Mouse (Mus musculus): ENCODE measurements around the gene Mmgt2. TPM values are rescaled to one million over a fixed set of nuclear protein-coding genes. Genes with fewer than 3 reads are reported as not detected.
A peak's percentile ranks its signal among the peaks of the same experiment; 100 is the strongest.

Mmgt2 gene
- polyA plus RNA-seq (2016; fragmentation: Nextera tagmentation; extraction: Ambion mirVana) = 38.6 and 39.0 TPM in 2 replicates

- peaks cover 56% of the 10 kb centered on the region for H3K4me1 ChIP-seq
- no peaks in the 10 kb centered on the region for H3K27me3 ChIP-seq (ENCODE audit: poor library complexity, severe bottlenecking)
- H3K27ac ChIP-seq = peak within 1 kb of the TSS; percentile 94
- peak; percentile 97 for DNase-seq (ENCODE audit: extremely low spot score, low spot score)
- H3K4me3 ChIP-seq = peak within 1 kb of the TSS; percentile 86
- under 1% methylated on average over 41 of the region's 53 CpGs for WGBS
- H3K36me3 ChIP-seq (replicated peaks) = peaks cover 44% of the 10 kb centered on the region
- H3K9me3 ChIP-seq = no peaks in the 10 kb centered on the region
Observed at GRCm38 (mm10) chr11:62648591-62649391, at the start of gene Mmgt2. Gene Mmgt2, plus strand, starts transcription at chr11:62648664.

GRCm38 (mm10) chr11:62601732-62602618 is 46.5 kb upstream of the Mmgt2 start:
- 14% methylated on average over 17 of the region's 17 CpGs for WGBS
- H3K36me3 ChIP-seq (replicated peaks) = peaks cover 41% of the 10 kb centered on the region
- no peak for DNase-seq (ENCODE audit: extremely low spot score, low spot score)
- no peaks in the 10 kb centered on the region for H3K9me3 ChIP-seq
- peak overlapping the region; percentile 91 for H3K4me3 ChIP-seq
- no peaks in the 10 kb centered on the region for H3K27me3 ChIP-seq (ENCODE audit: poor library complexity, severe bottlenecking)
- peak overlapping the region; percentile 99 for H3K27ac ChIP-seq
- H3K4me1 ChIP-seq = peaks cover 35% of the 10 kb centered on the region

- DNase-seq (ENCODE audit: extremely low spot score, low spot score) = peak; percentile 95
- H3K4me3 ChIP-seq = peak overlapping the region; percentile 91
- H3K27me3 ChIP-seq (ENCODE audit: poor library complexity, severe bottlenecking) = no peaks in the 10 kb centered on the region
- no peaks in the 10 kb centered on the region for H3K9me3 ChIP-seq
- peak overlapping the region; percentile 99 for H3K27ac ChIP-seq
- H3K36me3 ChIP-seq (replicated peaks) = peaks cover 48% of the 10 kb centered on the region
- WGBS = under 1% methylated on average over 58 of the region's 58 CpGs
- H3K4me1 ChIP-seq = peaks cover 35% of the 10 kb centered on the region
Observed at GRCm38 (mm10) chr11:62602619-62603311, 45.7 kb upstream of the Mmgt2 start.

DNA sequence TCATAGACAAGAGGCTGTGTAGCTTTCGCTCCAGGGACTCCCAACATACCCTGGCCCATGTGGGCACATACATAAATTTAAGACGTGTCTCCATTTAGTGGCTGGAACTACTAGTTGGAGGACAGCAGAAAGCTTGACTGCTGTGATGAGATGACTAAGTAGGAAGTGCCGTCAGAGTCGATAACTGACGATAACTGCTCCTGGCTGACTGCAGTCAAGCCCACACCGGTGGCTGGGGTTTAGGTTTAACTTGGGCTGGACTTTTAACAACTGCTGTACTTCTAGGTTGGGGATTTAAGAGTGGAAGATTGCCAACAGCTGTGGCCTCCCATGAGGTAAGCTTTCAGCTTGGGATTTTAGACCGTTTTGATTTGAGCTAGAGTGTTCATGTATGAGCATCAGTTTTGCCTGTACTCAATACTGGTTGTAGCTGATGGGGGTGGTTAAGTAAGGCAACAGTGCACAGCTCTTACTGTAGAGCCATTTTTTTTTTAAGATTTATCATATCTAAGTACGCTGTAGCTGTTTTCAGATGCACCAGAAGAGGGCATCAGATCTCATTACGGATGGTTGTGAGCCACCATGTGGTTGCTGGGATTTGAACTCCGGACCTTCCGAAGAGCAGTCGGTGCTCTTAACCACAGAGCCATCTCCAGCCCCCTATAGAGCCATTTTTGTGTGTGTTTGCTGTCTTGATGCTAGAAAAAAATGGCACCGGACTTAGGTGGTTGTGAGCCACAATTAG is 45.0 kb upstream of the Mmgt2 start:
- under 1% methylated on average over 13 of the region's 13 CpGs for WGBS
- DNase-seq (ENCODE audit: extremely low spot score, low spot score) = no peak
- Histone ChIP-seq H3K4me3 (peak overlapping the region; percentile 91), H3K9me3 (no peaks in the 10 kb centered on the region), H3K27me3 (ENCODE audit: poor library complexity, severe bottlenecking) (no peaks in the 10 kb centered on the region), H3K36me3 (replicated peaks) (peaks cover 56% of the 10 kb centered on the region), H3K27ac (peak overlapping the region; percentile 99), H3K4me1 (peaks cover 32% of the 10 kb centered on the region)

DNA sequence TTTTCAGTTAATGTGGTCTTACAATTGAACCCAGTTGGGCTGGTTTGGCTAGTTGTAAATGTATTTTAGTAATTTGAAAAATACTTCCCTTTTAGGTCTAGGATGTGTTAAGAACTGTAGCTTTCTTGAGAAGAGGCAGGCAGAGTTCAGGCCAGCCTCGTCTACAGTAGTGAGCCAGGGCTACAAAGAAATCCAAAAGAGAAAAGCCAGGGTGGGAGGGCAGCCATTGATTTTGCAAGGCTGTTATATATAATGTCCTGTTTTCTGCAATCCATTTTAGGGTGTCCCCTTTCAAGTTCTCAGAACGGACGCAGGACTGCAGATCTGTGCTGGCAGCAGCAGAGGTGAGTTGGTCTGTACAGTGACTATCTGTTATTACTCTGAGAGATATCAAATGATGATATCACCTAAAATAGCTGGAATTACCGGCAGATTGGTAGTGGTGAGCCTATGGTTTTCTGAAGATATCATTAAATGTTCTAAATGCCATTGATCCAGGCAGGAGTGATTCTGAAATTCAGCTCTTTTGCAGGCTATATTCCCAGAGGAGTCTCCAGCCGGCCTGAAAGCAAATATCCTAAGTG is 44.2 kb upstream of the Mmgt2 start:
- no peaks in the 10 kb centered on the region for H3K27me3 ChIP-seq (ENCODE audit: poor library complexity, severe bottlenecking)
- H3K4me1 ChIP-seq = peaks cover 32% of the 10 kb centered on the region
- WGBS = 22% methylated on average over 5 of the region's 5 CpGs
- H3K36me3 ChIP-seq (replicated peaks) = peaks cover 63% of the 10 kb centered on the region
- H3K4me3 ChIP-seq = peak overlapping the region; percentile 91
- peak overlapping the region; percentile 99 for H3K27ac ChIP-seq
- no peak for DNase-seq (ENCODE audit: extremely low spot score, low spot score)
- no peaks in the 10 kb centered on the region for H3K9me3 ChIP-seq

DNA sequence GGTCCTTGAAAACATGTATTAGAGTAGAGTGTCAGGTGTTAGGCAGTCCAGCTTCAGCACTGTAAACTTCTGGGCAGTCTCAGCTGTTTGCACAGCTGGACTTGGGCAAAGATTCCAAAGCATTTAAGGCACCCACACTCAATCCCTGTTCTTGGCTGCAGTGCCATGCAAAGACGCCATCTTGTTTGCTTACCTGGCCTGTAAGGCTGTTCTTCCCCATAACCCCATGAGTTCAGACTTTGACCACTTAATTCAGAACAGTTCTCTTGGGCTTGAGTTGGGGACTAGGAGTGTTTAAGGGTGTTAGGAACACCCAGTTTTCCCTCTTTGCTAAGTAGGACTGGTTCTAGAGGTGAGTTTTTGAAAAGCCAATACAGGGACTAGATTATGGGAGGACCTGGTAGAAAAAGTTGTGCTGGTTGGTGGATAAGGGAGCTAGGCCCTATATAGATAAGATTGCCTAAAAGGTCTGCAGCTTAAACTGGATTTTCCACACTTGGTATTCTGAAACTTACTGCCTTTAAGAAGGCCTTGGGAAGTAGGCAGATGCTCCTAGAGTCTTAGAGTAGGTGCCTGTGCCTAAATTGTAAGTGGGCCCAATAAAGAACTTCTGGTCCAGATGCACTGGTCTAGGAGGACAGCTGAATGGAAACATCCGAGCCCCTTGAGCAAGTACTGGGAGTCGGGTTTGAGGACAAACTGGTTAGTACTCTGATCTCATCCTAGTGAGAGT is 43.4 kb upstream of the Mmgt2 start:
- no peaks in the 10 kb centered on the region for H3K27me3 ChIP-seq (ENCODE audit: poor library complexity, severe bottlenecking)
- 26% methylated on average over 3 of the region's 3 CpGs for WGBS
- no peak for DNase-seq (ENCODE audit: extremely low spot score, low spot score)

DNA sequence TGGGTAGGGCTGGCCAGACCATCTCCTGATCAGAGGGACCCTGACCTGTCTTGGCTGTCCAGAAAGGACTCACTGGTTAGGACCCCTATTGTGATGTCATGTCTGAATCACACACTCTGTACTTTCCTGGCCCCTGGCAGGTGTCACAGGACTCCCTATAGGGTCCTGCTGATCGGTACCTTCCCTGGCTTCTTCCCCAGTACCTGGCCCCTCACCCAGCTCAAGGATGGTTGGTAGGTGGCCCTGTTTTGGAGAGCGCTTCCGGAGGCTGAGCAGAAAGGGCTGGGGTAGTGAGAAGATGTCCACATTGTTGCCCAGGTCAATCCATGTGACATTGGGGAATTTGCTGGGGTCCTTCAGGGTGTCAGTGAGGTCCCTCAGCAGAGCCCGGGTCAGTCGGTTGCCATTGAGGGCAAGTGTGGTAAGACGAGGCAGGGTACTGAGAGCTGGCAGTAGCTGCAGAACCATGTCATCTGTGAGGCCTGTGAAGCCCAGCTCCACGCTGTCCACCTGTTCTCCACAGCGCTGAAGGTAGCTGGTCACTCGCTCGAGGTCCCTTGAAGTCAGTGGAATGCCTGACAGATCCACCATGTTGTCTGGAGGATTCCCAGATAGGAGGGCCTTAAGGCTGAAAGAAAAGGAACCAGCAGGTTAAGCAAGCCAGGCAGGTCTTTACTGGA is 42.7 kb upstream of the Mmgt2 start:
- no peaks in the 10 kb centered on the region for H3K27me3 ChIP-seq (ENCODE audit: poor library complexity, severe bottlenecking)

More for the DNA sequence above, 43.4 kb upstream of the Mmgt2 start:
- H3K4me3 ChIP-seq = peak overlapping the region; percentile 91
- peak overlapping the region; percentile 99 for H3K27ac ChIP-seq
- H3K36me3 ChIP-seq (replicated peaks) = peaks cover 70% of the 10 kb centered on the region
- no peaks in the 10 kb centered on the region for H3K9me3 ChIP-seq
- peaks cover 32% of the 10 kb centered on the region for H3K4me1 ChIP-seq

GRCm38 (mm10) chr11:62606299-62607169 is 41.9 kb upstream of the Mmgt2 start:
- no peaks in the 10 kb centered on the region for H3K9me3 ChIP-seq
- no peaks in the 10 kb centered on the region for H3K27me3 ChIP-seq (ENCODE audit: poor library complexity, severe bottlenecking)
- peak overlapping the region; percentile 91 for H3K4me3 ChIP-seq
- H3K4me1 ChIP-seq = peaks cover 32% of the 10 kb centered on the region
- 78% methylated on average over 10 of the region's 10 CpGs for WGBS
- H3K36me3 ChIP-seq (replicated peaks) = peaks cover 77% of the 10 kb centered on the region
- H3K27ac ChIP-seq = peak overlapping the region; percentile 99; the same call in 1 of the 2 replicates
- peak; percentile 35 for DNase-seq (ENCODE audit: extremely low spot score, low spot score)

More for the DNA sequence above, 42.7 kb upstream of the Mmgt2 start:
- Histone ChIP-seq H3K4me3 (peak overlapping the region; percentile 91), H3K9me3 (no peaks in the 10 kb centered on the region), H3K36me3 (replicated peaks) (peaks cover 77% of the 10 kb centered on the region), H3K27ac (peak overlapping the region; percentile 99), H3K4me1 (peaks cover 32% of the 10 kb centered on the region)
- WGBS = 49% methylated on average over 10 of the region's 10 CpGs
- peak; percentile 44 for DNase-seq (ENCODE audit: extremely low spot score, low spot score)

DNA sequence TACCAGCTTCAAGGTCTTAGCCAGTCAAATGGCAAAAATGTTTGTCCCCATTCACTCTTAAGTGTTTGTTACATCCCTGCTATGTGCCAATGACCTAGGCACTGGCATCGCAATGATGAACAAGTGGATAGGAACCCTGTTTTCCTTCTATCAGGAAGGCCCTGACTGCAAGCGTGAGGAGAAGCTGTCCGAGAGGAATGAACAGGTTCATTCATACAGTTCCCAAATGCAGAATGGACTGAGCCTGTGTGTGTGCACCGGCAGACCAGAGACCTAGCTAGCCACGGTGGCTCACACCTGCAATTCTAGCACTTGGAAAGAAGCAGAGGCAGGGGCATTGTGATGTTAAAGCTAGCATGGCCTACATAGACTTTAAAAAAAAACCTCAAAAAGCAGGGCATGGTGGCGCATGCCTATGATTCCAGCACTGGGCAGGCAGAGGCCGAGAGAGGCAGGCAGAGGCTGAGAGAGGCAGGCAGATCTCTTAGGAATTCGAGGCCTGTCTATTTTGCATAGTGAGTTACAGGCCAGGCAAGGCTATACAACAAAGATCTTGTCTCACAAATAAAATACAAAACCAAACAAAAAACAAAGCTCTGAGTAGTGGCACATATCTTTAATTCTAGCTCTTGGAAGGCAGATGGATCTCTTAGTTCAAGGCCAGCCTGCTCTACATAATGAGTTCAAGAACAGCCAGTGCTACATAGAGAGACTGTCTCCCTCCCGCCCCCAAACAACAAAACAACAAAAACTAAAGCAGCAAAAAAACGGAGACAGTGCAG is 41.1 kb upstream of the Mmgt2 start:
- no peak overlapping the region for H3K27ac ChIP-seq
- no peaks in the 10 kb centered on the region for H3K9me3 ChIP-seq
- no peak overlapping the region for H3K4me3 ChIP-seq
- peaks cover 82% of the 10 kb centered on the region for H3K36me3 ChIP-seq (replicated peaks)
- DNase-seq (ENCODE audit: extremely low spot score, low spot score) = no peak
- H3K27me3 ChIP-seq (ENCODE audit: poor library complexity, severe bottlenecking) = no peaks in the 10 kb centered on the region
- WGBS = 77% methylated on average over 10 of the region's 10 CpGs
- H3K4me1 ChIP-seq = peaks cover 29% of the 10 kb centered on the region

DNA sequence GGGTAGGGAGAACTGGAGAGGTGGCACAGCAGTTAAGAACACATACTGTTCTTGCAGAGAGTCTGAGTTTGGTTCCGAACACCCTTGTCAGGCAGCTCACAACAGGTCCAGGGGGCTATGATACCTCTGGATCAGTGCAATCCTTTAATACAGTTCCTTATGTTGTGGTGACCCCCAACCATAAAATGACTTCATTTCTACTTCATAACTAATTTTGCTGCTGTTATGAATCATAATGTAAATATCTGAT is 40.6 kb upstream of the Mmgt2 start:
- Histone ChIP-seq H3K9me3 (no peaks in the 10 kb centered on the region), H3K4me1 (peaks cover 32% of the 10 kb centered on the region), H3K27ac (no peak overlapping the region), H3K27me3 (ENCODE audit: poor library complexity, severe bottlenecking) (no peaks in the 10 kb centered on the region), H3K4me3 (no peak overlapping the region), H3K36me3 (replicated peaks) (peaks cover 82% of the 10 kb centered on the region)
- no peak for DNase-seq (ENCODE audit: extremely low spot score, low spot score)
- WGBS = 97% methylated on average over 1 of the region's 1 CpGs
